In the genomic region with DNA sequence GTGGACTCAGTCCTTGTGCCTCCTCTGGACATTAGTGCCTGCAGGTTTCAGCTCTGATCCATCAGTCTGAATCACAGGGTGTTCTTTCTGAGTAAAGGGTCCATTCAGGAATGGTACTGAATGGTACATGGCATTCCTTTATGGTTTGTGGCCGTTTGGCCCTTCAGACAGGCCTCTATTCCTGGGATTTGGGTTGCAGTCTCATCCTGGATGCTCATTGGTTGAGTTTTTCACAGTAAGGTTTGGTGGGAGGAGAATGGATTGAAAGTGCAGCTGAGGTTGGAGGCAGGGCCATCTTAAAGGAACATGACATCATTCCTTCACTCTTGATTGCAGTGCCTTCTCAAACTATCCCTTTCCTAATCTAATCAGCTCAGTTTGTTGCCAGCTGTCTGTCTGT, we compare ENCODE assay signal across 18 mouse cellular contexts.
DNase-seq lines count a peak whose midpoint lies in the region; ATAC-seq lines count a peak whose summit lies in the region.
"Had no signal": no experiment of that assay in that cellular context is flagged by ENCODE, and none has a peak within 500 bp of the region (broad histone marks: within the 10 kb centered on the region; RNA-seq: fewer than 3 reads in every experiment).

No protein-coding gene starts in this region.

- 0% methylated on average over 1 of the region's 1 CpGs for WGBS in forebrain, embryonic 12.5 days
- 11% methylated on average over 1 of the region's 1 CpGs for WGBS in forebrain, embryonic 13.5 days
- 17% methylated on average over 1 of the region's 1 CpGs for WGBS in hindbrain, embryonic 13.5 days
- WGBS in hindbrain, embryonic 10.5 days = 13% methylated on average over 1 of the region's 1 CpGs
- 18% methylated on average over 1 of the region's 1 CpGs for WGBS in lung, embryonic 15.5 days

- no peak for ATAC-seq in forebrain, embryonic 12.5 days (ENCODE audit: low FRiP score)
- ATAC-seq in forebrain, embryonic 13.5 days = no peak
- ATAC-seq in hindbrain, embryonic 13.5 days (ENCODE audit: low FRiP score) = no peak
- no peak for ATAC-seq in lung, embryonic 15.5 days (ENCODE audit: borderline replicate concordance, extremely low read depth, low FRiP score, low TSS enrichment)

- peaks cover 22% of the 10 kb centered on the region; the same call in 1 of the 2 replicates for H3K4me1 ChIP-seq in forebrain, embryonic 12.5 days
- H3K4me1 ChIP-seq in forebrain, embryonic 13.5 days = peaks cover 28% of the 10 kb centered on the region
- H3K4me1 ChIP-seq in hindbrain, embryonic 13.5 days (replicated peaks) = peaks cover 47% of the 10 kb centered on the region
- peaks cover 6% of the 10 kb centered on the region; the same call in 1 of the 2 replicates for H3K4me1 ChIP-seq in hindbrain, embryonic 10.5 days (replicated peaks)
- H3K4me1 ChIP-seq in lung, embryonic 15.5 days = peaks cover 38% of the 10 kb centered on the region

- H3K36me3 ChIP-seq in forebrain, embryonic 12.5 days (replicated peaks) = peaks cover 77% of the 10 kb centered on the region
- peaks cover 66% of the 10 kb centered on the region for H3K36me3 ChIP-seq in forebrain, embryonic 13.5 days (ENCODE audit: poor library complexity, severe bottlenecking)
- H3K36me3 ChIP-seq in hindbrain, embryonic 13.5 days = peaks cover 88% of the 10 kb centered on the region
- peaks cover 95% of the 10 kb centered on the region for H3K36me3 ChIP-seq in hindbrain, embryonic 10.5 days
- peaks cover 28% of the 10 kb centered on the region for H3K36me3 ChIP-seq in lung, embryonic 15.5 days

- DNase-seq in hindbrain, embryonic 10.5 days (ENCODE audit: low spot score) = no peak
- no peak for DNase-seq in lung, adult 18-20 months
- peak; percentile 42 for DNase-seq in brain, adult 2 months (ENCODE audit: low read depth, low spot score)
- no peak for DNase-seq in left cerebral cortex, adult 18-20 months (ENCODE audit: low spot score in 2 of 2)
- DNase-seq: adrenal gland, postnatal 10 days; B cell, adult 2 months; cerebellum, adult 11-12 months; cerebellum, postnatal 25 days; heart, postnatal 36 days; kidney, adult 18-20 months; kidney, postnatal 10 days; right cerebral cortex, adult 18-20 months had no signal

- H3K9me3 ChIP-seq in forebrain, embryonic 12.5 days = no peaks in the 10 kb centered on the region
- no peaks in the 10 kb centered on the region for H3K9me3 ChIP-seq in forebrain, embryonic 13.5 days (replicated peaks)
- H3K9me3 ChIP-seq in hindbrain, embryonic 13.5 days = no peaks in the 10 kb centered on the region
- H3K9me3 ChIP-seq in hindbrain, embryonic 10.5 days = no peaks in the 10 kb centered on the region
- H3K9me3 ChIP-seq in lung, embryonic 15.5 days = no peaks in the 10 kb centered on the region
- H3K9me3 ChIP-seq: limb, embryonic 13.5 days had no signal

- H3K4me3 ChIP-seq in forebrain, embryonic 12.5 days (replicated peaks) = no peak overlapping the region
- H3K4me3 ChIP-seq in forebrain, embryonic 13.5 days = no peak overlapping the region
- no peak overlapping the region for H3K4me3 ChIP-seq in hindbrain, embryonic 13.5 days
- no peak overlapping the region for H3K4me3 ChIP-seq in hindbrain, embryonic 10.5 days
- no peak overlapping the region for H3K4me3 ChIP-seq in lung, embryonic 15.5 days
- H3K4me3 ChIP-seq: layer of hippocampus, adult 2 months; limb, embryonic 13.5 days had no signal

- no peak overlapping the region for H3K9ac ChIP-seq in forebrain, embryonic 12.5 days
- H3K9ac ChIP-seq in forebrain, embryonic 13.5 days = no peak overlapping the region
- no peak overlapping the region for H3K9ac ChIP-seq in hindbrain, embryonic 13.5 days
- no peak overlapping the region for H3K9ac ChIP-seq in lung, embryonic 15.5 days
- H3K9ac ChIP-seq: limb, embryonic 13.5 days had no signal

- H3K27ac ChIP-seq in forebrain, embryonic 12.5 days = peak overlapping the region; percentile 79; the same call in 1 of the 2 replicates
- H3K27ac ChIP-seq in forebrain, embryonic 13.5 days = no peak overlapping the region
- peak overlapping the region; percentile 41 for H3K27ac ChIP-seq in hindbrain, embryonic 13.5 days
- H3K27ac ChIP-seq in hindbrain, embryonic 10.5 days = no peak overlapping the region
- peak overlapping the region; percentile 78; the same call in 1 of the 2 replicates for H3K27ac ChIP-seq in lung, embryonic 15.5 days
- H3K27ac ChIP-seq: layer of hippocampus, adult 2 months had no signal

- no peaks in the 10 kb centered on the region for H3K27me3 ChIP-seq in forebrain, embryonic 12.5 days
- H3K27me3 ChIP-seq in forebrain, embryonic 13.5 days = no peaks in the 10 kb centered on the region
- no peaks in the 10 kb centered on the region for H3K27me3 ChIP-seq in hindbrain, embryonic 13.5 days
- H3K27me3 ChIP-seq in hindbrain, embryonic 10.5 days (ENCODE audit: insufficient read depth, poor library complexity, severe bottlenecking) = no peaks in the 10 kb centered on the region
- H3K27me3 ChIP-seq in lung, embryonic 15.5 days = no peaks in the 10 kb centered on the region
- H3K27me3 ChIP-seq: limb, embryonic 13.5 days had no signal

- H3K4me2 ChIP-seq in forebrain, embryonic 12.5 days = no peak overlapping the region
- H3K4me2 ChIP-seq in forebrain, embryonic 13.5 days = no peak overlapping the region
- H3K4me2 ChIP-seq in hindbrain, embryonic 13.5 days = no peak overlapping the region
- H3K4me2 ChIP-seq in lung, embryonic 15.5 days = no peak overlapping the region
- H3K4me2 ChIP-seq: limb, embryonic 13.5 days had no signal

Comparison
In these comparisons a context has a peak if more than half of its experiments do, and no peak if none do; other contexts are left out.
1. H3K27ac ChIP-seq: peak in forebrain, embryonic 12.5 days (single experiment), hindbrain, embryonic 13.5 days (single experiment) and lung, embryonic 15.5 days (single experiment); none in forebrain, embryonic 13.5 days (single experiment) and hindbrain, embryonic 10.5 days (single experiment).